ENCODE assay signal across 26 mouse cellular contexts in the genomic region with DNA sequence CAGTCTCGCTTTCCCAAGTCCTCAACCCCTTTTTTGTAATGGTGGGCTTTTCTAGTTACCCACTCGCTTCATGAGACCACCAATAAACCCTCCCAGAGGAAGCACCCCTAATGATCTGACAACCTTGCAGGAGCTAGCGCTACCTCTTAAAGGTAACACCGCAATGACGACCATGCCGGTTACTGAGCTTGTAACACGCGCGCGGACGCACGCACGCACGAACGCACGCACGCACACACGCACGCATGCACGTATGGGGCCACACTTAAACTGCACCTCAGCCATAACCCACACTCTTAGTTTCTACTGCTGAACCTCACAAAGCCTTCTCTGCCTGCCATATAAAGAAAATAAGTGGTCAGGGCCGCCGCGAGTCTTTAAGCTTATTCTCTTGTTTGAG. TPM values are rescaled to one million over a fixed set of nuclear protein-coding genes. Genes with fewer than 3 reads are reported as not detected.
"Had no signal": no experiment of that assay in that cellular context is flagged by ENCODE, and none has a peak within 500 bp of the region (broad histone marks: within the 10 kb centered on the region; RNA-seq: fewer than 3 reads in every experiment).

No protein-coding gene starts in this region.

- DNase-seq: gastrocnemius, postnatal 14 days; gastrocnemius, postnatal 36 days; heart, adult 11 months; heart, adult 2 months; heart, postnatal 10 days; heart, postnatal 4 days; kidney, adult 18-20 months; kidney, adult 8-10 months; kidney, postnatal 10 days; kidney, postnatal 25 days; kidney, postnatal 4 days; liver; liver, embryonic 13.5 days had no signal

- H3K4me1 ChIP-seq: heart, embryonic 10.5 days; heart, embryonic 12.5 days; intestine, embryonic 15.5 days; limb, embryonic 10.5 days; limb, embryonic 12.5 days; liver, embryonic 13.5 days had no signal

- H3K27me3 ChIP-seq: heart, embryonic 12.5 days; hindbrain, embryonic 12.5 days; intestine, embryonic 15.5 days; limb, embryonic 12.5 days had no signal

- H3K27ac ChIP-seq: heart, adult 2 months; heart, embryonic 10.5 days; hindbrain, embryonic 10.5 days; hindbrain, embryonic 12.5 days; hindbrain, embryonic 14.5 days; intestine, embryonic 15.5 days; layer of hippocampus, adult 2 months; left cerebral cortex, adult 2 months; limb, embryonic 10.5 days; limb, embryonic 12.5 days; liver, embryonic 13.5 days had no signal

- H3K36me3 ChIP-seq: heart, embryonic 10.5 days; heart, embryonic 12.5 days; intestine, embryonic 15.5 days; limb, embryonic 10.5 days; limb, embryonic 12.5 days; liver, embryonic 13.5 days had no signal

- ATAC-seq: hindbrain, embryonic 16.5 days; inflammation-experienced regulatory T-cells, adult 6 months; intestine, embryonic 15.5 days; intestine, postnatal 0 days had no signal

- H3K4me3 ChIP-seq: heart, adult 2 months; heart, embryonic 10.5 days; heart, embryonic 12.5 days; hindbrain, embryonic 10.5 days; hindbrain, embryonic 12.5 days; intestine, embryonic 15.5 days; layer of hippocampus, adult 2 months; left cerebral cortex, adult 2 months; limb, embryonic 10.5 days; limb, embryonic 12.5 days; liver, embryonic 13.5 days had no signal

RNA-seq across cellular contexts. Expression of a gene that starts 26.8 kb away (rescaled TPM):
- polyA plus RNA-seq: heart, adult 2 months had no signal
